Mouse (Mus musculus) frontal cortex, postnatal 36 days (tissue): ENCODE measurements at regions not wholly inside any gene's neighbourhood (a gene's known extent, or its start where the extent isn't known, plus 50 kb on each side); places are given as distances from the start of the nearest gene placed in this dataset.

ENCODE experiments used
- DNase-seq, 2 experiments: peaks; one replicate each; pipeline ENCODE4 v3.0.0; 2022; ENCODE audit warnings: low spot score in 2 of 2

DNA sequence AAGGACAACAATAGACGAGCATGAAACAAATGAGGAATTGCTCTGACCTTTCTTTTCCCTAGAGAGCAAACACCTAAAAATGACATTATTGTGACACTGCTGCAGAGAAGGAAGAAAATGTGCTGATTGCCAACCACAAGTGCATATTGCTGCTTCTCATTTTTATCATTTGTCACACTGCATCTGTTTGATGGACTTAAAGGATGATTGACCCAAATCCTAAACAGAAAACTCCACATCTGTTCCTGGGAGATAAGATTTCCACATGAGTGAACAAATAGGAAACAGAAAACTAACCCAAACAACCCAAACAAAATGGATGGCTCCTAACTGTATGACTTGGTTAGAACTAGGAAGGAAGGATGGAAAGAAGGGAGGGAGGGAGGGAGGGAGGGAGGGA, 118.5 kb downstream of the Ccdc50 start:
- no peak for DNase-seq

DNA sequence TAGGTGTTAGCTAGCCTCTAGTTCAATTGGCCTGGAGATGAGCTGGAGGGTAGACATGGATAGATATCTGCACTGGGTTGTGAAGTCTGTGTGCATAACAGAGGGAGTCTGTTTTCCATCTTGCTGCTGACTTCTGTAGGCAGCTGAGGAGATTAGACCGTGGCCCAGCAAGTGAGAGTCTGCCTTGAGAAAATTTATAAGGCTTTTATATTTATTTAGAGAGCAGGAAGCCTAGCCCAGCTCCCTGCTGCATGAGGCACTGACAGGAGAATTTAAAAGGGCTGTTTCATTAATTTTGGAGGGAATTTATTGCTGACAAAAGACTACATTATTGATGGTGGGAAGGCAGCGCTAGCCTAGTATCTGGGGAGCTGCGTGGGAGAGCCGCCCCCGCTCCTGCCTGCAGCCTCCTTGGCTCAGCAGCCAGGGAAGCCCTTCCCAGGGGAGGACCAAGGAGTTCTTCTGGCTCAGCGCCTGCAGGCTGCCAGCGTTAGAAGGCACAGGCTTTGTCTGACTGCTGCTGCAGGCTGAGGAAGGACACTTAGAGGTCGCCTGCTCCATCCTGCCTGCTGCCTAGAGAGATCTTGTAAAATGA, 135.0 kb downstream of the Ccdc50 start:
- peak; percentile 84 to 86 for DNase-seq

DNA sequence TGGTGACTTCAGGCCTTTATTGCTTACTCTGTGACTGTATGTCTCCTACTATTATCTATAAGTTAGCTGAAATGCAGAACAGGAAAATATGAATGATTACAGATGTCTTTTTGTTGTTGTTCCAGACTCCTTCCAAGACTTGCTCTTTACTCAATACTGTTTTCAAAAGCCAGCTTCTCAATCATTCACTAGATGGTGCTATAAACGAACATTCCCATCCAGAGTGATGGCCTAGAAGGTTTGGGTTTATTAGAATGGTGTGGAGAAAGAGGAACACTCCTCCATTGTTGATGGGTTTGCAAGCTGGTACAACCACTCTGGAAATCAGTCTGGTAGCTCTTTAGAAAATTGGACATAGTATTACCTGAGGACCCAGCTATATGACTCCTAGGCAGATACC, 138.0 kb downstream of the Ccdc50 start:
- no peak for DNase-seq

DNA sequence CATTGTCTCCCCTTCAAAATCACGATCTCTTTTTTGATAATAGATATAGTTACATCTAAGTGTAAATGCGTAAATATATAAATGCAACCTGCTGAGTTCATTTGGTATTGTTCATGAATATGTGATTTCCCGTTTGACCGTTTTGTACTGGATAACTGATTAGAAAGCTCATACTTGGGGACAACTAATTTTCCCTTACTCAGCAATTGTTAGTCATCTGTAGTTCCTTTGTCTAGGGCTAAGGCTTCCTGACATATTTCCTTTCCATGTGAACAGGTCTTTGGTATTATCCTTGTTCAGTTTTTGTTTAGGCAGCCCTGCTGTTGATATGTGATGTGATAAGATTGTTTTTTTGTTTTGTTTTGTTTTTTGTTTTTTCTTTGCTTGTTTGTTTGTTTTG, 142.0 kb downstream of the Ccdc50 start:
- DNase-seq, result no peak
